Mouse (Mus musculus) MEL-GATA-1-ER (cell line): ENCODE results near the gene Il10rb.
A peak's percentile ranks its signal among the peaks of the same experiment; 100 is the strongest.

Experiments
- DNase-seq: peaks from one replicate; pipeline ENCODE4 v3.0.0-alpha.2; 2012; ENCODE audit warnings: low read depth; ENCODE audit errors: extremely low read depth

Il10rb gene

GRCm38 (mm10) chr16:91382261-91382790 is 23.6 kb upstream of the Il10rb start:
- DNase-seq = no peak

GRCm38 (mm10) chr16:91384221-91384620 is 21.7 kb upstream of the Il10rb start:
- DNase-seq = no peak

GRCm38 (mm10) chr16:91385621-91386020 is 20.3 kb upstream of the Il10rb start:
- DNase-seq = no peak

GRCm38 (mm10) chr16:91386419-91387120 is 19.4 kb upstream of the Il10rb start:
- no peak for DNase-seq

GRCm38 (mm10) chr16:91387121-91387486 is 18.9 kb upstream of the Il10rb start:
- DNase-seq = no peak

GRCm38 (mm10) chr16:91390100-91390499 is 15.9 kb upstream of the Il10rb start:
- peak; percentile 31 for DNase-seq

GRCm38 (mm10) chr16:91391421-91391820 is 14.5 kb upstream of the Il10rb start, which contains the start of gene Gm21970:
Gm21970 (plus strand) TSS chr16:91391721.
- no peak for DNase-seq

- DNase-seq = no peak
Measured at GRCm38 (mm10) chr16:91394826-91395410, 11.0 kb upstream of the Il10rb start.

GRCm38 (mm10) chr16:91395633-91396392 is 10.2 kb upstream of the Il10rb start:
- no peak for DNase-seq

GRCm38 (mm10) chr16:91396844-91397537 is 9.0 kb upstream of the Il10rb start:
- DNase-seq = peak; percentile 74

- no peak for DNase-seq
Measured at GRCm38 (mm10) chr16:91398030-91398429, 7.9 kb upstream of the Il10rb start.

GRCm38 (mm10) chr16:91398944-91399343 is 7.0 kb upstream of the Il10rb start:
- no peak for DNase-seq

- no peak for DNase-seq
Measured at GRCm38 (mm10) chr16:91401569-91402165, 4.3 kb upstream of the Il10rb start.

GRCm38 (mm10) chr16:91403784-91404183 is 2.2 kb upstream of the Il10rb start:
- no peak for DNase-seq

- no peak for DNase-seq
Measured at GRCm38 (mm10) chr16:91404187-91404586, 1.8 kb upstream of the Il10rb start.

GRCm38 (mm10) chr16:91404828-91405577 is 961 bp upstream of the Il10rb start:
- DNase-seq = no peak

GRCm38 (mm10) chr16:91406585-91407220 is 739 bp downstream of the Il10rb start:
- no peak for DNase-seq

GRCm38 (mm10) chr16:91413102-91413844 is 7.3 kb downstream of the Il10rb start:
- DNase-seq = no peak
